Mouse (Mus musculus): Measurements from ENCODE around the gene Mdc1.

DNA sequence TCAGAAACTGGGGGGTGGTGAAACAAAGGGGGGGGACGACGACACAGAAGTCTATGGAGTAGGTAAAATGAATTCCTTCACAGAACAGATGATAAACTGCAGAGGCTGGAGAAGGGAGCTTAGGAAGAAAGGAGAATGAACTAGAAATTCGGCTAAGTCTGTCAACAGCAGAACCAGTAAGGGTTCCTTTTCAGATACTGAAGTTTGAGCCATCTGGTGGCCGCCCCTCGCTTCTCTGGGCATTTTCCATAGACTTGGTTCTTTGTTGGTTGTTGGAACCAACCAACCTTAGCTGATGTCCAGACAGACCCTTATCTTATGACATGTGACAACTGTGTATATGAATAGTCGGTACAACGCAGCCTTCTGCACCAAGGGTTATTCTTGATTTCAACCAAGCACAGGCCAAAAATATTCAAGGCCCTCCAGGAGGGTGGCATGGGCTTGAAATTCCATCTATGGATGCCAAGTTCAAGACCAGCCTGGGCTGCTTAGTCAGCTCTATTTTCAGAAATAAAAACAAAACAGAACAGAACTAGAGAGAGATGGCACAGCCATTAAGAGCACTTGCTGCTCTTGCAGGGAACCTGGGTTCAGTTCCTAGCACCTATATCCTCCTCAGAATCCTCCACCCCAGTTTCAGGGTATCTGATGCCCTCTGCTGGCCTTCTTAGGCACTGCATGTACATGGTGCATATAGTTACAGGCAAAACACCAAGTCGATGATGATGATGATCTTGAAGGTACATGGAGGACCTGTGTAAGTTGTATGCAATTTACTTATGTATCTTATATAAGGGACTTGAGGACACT lies 29.8 kb downstream of the Mdc1 start:
- TF ChIP-seq CTCF (IDR thresholded peaks at IDR 0.05; ENCODE audit: low read depth) (peak; percentile 79), EP300 (IDR thresholded peaks at IDR 0.05; ENCODE audit: low read depth) (no peak)

Measured in liver, postnatal 0 days (tissue).